10 mouse cellular contexts compared by ENCODE assay signal in the genomic region with DNA sequence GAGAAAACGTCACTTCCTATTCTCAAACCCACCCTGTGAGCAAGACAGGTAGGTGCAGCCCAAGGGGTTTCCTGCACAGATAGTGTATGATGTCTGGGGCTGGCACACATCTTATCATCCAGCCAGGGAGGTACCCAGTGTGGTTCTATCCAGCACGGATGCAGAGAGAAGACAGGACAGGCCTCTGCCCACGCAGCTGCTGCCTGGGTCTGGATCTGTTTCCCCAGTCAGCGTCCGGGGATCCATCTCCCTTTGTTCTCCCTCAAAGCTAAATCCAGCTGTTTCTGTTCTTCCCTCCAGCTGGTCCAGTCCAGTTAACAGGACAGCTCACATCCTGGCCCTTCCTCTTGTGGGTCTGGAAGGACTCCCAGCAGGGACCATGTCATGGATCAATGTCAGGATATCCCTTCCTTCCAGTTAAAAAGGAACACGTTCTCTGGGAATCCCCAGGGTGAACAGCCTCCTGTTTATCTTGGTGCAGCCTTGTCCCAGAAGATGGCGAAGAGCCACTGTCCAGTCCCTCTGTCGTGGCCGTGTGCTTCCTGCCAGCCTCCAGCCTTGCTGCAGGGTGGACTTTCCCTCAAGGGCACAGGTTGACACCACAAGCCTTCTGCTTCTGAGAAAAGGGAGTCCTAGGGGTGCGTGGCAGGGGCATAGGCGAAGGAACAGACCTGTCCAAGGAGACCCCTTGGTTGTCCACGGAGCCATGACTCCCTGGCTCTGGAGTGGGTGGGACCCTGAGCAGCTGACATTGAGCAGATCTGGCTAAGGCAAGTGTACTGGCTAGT.
DNase-seq lines count a peak whose midpoint lies in the region; ATAC-seq and TF ChIP-seq lines count a peak whose summit lies in the region.
"Had no signal": no experiment of that assay in that cellular context is flagged by ENCODE, and none has a peak within 500 bp of the region (broad histone marks: within the 10 kb centered on the region; RNA-seq: fewer than 3 reads in every experiment).

No protein-coding gene starts in this region.

- H3K9me3 ChIP-seq in liver, embryonic 14.5 days (ENCODE audit: control insufficient read depth, low read length) = no peaks in the 10 kb centered on the region
- no peaks in the 10 kb centered on the region for H3K9me3 ChIP-seq in hindbrain, embryonic 13.5 days
- no peaks in the 10 kb centered on the region for H3K9me3 ChIP-seq in midbrain, embryonic 13.5 days
- H3K9me3 ChIP-seq: G1E had no signal

- ATAC-seq in liver, embryonic 14.5 days (ENCODE audit: insufficient read depth) = peak; percentile 32
- no peak for ATAC-seq in hindbrain, embryonic 13.5 days (ENCODE audit: low FRiP score)
- ATAC-seq in midbrain, embryonic 13.5 days = no peak

- intact Hi-C loops in heart, postnatal 25 days (cut with DNase I) = no loop called here

- H3K4me2 ChIP-seq in liver, embryonic 14.5 days (ENCODE audit: low read depth) = no peak overlapping the region
- no peak overlapping the region for H3K4me2 ChIP-seq in hindbrain, embryonic 13.5 days
- H3K4me2 ChIP-seq in midbrain, embryonic 13.5 days (replicated peaks) = no peak overlapping the region

- H3K9ac ChIP-seq in liver, embryonic 14.5 days (replicated peaks) = no peak overlapping the region
- H3K9ac ChIP-seq in hindbrain, embryonic 13.5 days = no peak overlapping the region
- H3K9ac ChIP-seq in midbrain, embryonic 13.5 days (replicated peaks) = no peak overlapping the region

- H3K4me1 ChIP-seq in liver, embryonic 14.5 days (replicated peaks; ENCODE audit: control insufficient read depth in 2 of 2, insufficient read depth in 2 of 2, low read length in 1 of 2) = peaks cover 4 to 9% of the 10 kb centered on the region in 2 experiments; a peak in 2 of 4 replicates
- peaks cover 10% of the 10 kb centered on the region for H3K4me1 ChIP-seq in hindbrain, embryonic 13.5 days (replicated peaks)
- peaks cover 9% of the 10 kb centered on the region for H3K4me1 ChIP-seq in midbrain, embryonic 13.5 days (replicated peaks)

- H3K4me3 ChIP-seq in liver, embryonic 14.5 days (ENCODE audit: insufficient read depth in 1 of 2, low read depth in 2 of 2, low read length in 2 of 2) = no peak overlapping the region
- H3K4me3 ChIP-seq in hindbrain, embryonic 13.5 days = no peak overlapping the region
- no peak overlapping the region for H3K4me3 ChIP-seq in midbrain, embryonic 13.5 days (replicated peaks)

- DNase-seq in urinary bladder, postnatal 25 days (ENCODE audit: low spot score) = peak; percentile 16
- DNase-seq in urinary bladder, postnatal 10 days (ENCODE audit: low spot score) = no peak
- DNase-seq in heart, postnatal 25 days (ENCODE audit: low spot score) = peak; percentile 76
- DNase-seq in liver, embryonic 14.5 days (ENCODE audit: low read depth in 3 of 3, low spot score in 3 of 3) = no peak
- no peak for DNase-seq in embryo, embryonic 10 days (ENCODE audit: low spot score)
- DNase-seq in thymus, postnatal 4 days = no peak
- DNase-seq: right cerebral cortex, postnatal 4 days had no signal

- 53% methylated on average over 12 of the region's 12 CpGs for WGBS in liver, embryonic 14.5 days (ENCODE audit: insufficient replicate concordance)
- WGBS in hindbrain, embryonic 13.5 days = 66% methylated on average over 12 of the region's 12 CpGs
- 80% methylated on average over 12 of the region's 12 CpGs for WGBS in midbrain, embryonic 13.5 days

- no peak for TF ChIP-seq EP300 in liver, embryonic 14.5 days (IDR thresholded peaks at IDR 0.05; ENCODE audit: low read depth)

- TF ChIP-seq CTCF in liver, embryonic 14.5 days (IDR thresholded peaks at IDR 0.05; ENCODE audit: low read depth) = no peak

- no peaks in the 10 kb centered on the region for H3K36me3 ChIP-seq in liver, embryonic 14.5 days (replicated peaks; ENCODE audit: control insufficient read depth, insufficient read depth, low read depth)
- H3K36me3 ChIP-seq in hindbrain, embryonic 13.5 days = no peaks in the 10 kb centered on the region
- H3K36me3 ChIP-seq in midbrain, embryonic 13.5 days = no peaks in the 10 kb centered on the region
- H3K36me3 ChIP-seq: G1E had no signal

- H3K27ac ChIP-seq in liver, embryonic 14.5 days = no peak overlapping the region
- no peak overlapping the region for H3K27ac ChIP-seq in hindbrain, embryonic 13.5 days
- no peak overlapping the region for H3K27ac ChIP-seq in midbrain, embryonic 13.5 days

- no peaks in the 10 kb centered on the region for H3K27me3 ChIP-seq in liver, embryonic 14.5 days (ENCODE audit: control insufficient read depth, insufficient read depth, low read length)
- H3K27me3 ChIP-seq in hindbrain, embryonic 13.5 days = no peaks in the 10 kb centered on the region
- H3K27me3 ChIP-seq in midbrain, embryonic 13.5 days = no peaks in the 10 kb centered on the region

Comparison
In these comparisons a context has a peak if more than half of its experiments do, and no peak if none do; other contexts are left out.
1. DNase-seq: peak in urinary bladder, postnatal 25 days (single experiment) and heart, postnatal 25 days (single experiment); none in urinary bladder, postnatal 10 days (single experiment), liver, embryonic 14.5 days (0 of 3), embryo, embryonic 10 days (single experiment) and thymus, postnatal 4 days (single experiment).